Mouse (Mus musculus) lung, postnatal 14 days (tissue): Measurements from ENCODE around the gene Tex52.

ENCODE experiments used
- DNase-seq: peaks from one replicate; pipeline ENCODE4 v3.0.0; 2021

Tex52 gene

DNA sequence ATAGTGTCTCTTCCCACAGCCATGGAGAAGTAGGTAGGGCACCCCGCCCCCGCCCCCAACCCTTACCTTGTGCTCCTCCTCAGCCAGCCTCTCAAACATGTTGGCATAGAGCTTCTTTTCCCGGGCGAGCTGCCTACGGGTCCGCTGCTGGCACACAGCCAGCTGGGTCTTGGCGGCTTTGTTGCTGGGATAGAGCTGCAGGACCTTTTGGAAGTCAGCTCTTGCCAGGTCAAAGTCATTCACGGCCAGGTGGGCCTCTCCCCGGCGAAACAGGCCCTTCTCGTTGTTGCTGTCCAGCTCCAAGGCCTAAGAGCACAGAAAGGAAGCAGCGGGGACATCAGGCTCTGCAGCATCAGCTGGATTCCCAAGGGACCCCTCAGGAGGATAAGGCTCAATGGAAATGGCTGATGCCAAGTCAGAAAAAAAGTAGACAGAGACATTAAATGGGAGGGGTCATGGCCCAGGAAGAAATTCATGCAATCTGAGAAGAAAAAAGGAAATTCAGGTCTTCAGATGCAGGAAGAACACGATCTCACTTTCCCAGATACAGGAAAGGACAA, 57.2 kb downstream of the Tex52 start:
- DNase-seq, result no peak

DNA sequence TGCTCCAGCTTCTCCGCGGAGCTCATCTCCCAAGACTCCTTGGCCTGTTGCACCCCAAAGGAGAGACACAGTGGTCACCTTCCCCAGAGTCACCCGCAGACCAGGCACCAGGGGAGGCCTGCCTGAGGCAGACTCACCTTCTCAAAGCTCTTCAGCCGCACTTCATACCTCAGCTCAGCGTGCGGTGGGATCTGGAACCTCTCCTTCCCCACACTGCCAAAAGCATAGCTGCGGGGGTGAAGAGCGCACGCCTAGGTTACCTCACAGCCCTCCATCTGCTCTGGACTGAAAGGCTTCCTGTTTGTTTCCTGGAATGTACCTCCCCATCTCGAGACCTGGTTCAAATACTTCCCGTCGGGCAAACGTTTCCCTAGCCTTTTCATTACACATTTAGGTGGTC, 58.3 kb downstream of the Tex52 start:
- DNase-seq, result no peak
